Mouse (Mus musculus) erythroblast, embryonic 14.5 days (primary cell): ENCODE results near the gene H2-T24.

ENCODE experiments used
- GATA1 ChIP-seq: IDR thresholded peaks from 2 replicates; pipeline ENCODE4 v1.6.1; 2012; ENCODE audit warnings: low read length, inconsistent platforms, mixed read lengths
- TAL1 ChIP-seq: IDR thresholded peaks from 3 replicates; pipeline ENCODE4 v1.6.1; 2012; ENCODE audit warnings: low read length, inconsistent platforms, mixed read lengths

DNA sequence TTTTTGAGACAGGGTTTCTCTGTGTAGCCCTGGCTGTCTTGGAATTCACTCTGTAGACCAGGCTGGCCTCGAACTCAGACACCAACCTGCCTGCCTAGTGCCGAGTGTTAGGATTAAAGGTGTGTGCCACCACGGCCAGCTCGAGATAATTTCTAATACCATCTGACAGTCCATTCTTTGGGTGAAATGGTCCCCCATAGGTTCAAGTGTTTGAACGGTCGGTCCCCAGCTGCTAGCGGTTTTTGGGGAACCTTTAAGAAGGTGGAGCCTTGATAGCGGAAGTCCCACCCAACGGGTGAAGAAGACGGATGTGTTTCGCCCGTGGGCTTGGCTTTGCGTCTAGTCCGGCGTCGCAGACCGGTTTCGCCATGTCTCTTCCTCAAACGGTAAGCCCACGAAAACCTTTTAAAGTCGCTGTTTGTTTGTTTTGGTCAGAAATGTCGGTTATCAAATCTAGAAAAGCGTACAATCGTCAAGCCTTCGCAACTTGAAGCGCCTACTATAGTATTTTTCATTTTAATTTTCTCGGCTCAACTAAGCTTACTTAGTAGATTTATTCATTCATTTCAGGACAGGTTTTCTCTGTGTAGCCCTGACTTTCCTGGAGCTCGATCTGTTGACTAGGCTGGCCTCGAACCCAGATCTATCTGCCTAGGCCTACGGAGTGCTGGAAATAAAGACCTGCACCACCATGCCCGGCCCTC lies 26.0 kb downstream of the H2-T24 start:
- TF ChIP-seq GATA1 (no peak), TAL1 (no peak)
